Mouse (Mus musculus) cerebellum, adult 18-20 months (tissue): ENCODE results near the gene Ramp3.

ENCODE experiments used
- DNase-seq, 2 experiments: peaks; one replicate each; pipeline ENCODE4 v3.0.0; 2021

The Ramp3 gene

GRCm38 (mm10) chr11:6674701-6675100 lies 16.4 kb downstream of the Ramp3 start:
- DNase-seq, result no peak

DNA sequence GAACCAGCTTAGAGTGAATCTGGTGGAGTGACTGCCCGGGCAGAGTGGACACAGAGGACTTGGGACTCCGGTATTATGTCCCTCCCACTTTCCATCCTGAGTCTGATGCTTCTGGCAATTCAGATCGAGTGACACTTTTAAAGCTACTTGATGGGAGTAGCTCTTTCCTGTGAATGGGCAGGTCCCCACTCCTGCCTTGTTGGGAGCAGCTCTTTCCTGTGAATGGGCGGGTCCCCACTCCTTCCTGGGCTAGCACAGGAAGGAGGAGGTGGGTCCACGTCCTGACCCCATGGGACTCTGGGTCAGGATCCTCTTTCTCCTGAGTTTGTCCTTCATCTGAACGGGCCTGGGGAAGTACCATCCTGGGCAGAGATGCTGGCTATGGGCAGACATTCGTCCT lies 17.1 kb downstream of the Ramp3 start:
- no peak for DNase-seq

DNA sequence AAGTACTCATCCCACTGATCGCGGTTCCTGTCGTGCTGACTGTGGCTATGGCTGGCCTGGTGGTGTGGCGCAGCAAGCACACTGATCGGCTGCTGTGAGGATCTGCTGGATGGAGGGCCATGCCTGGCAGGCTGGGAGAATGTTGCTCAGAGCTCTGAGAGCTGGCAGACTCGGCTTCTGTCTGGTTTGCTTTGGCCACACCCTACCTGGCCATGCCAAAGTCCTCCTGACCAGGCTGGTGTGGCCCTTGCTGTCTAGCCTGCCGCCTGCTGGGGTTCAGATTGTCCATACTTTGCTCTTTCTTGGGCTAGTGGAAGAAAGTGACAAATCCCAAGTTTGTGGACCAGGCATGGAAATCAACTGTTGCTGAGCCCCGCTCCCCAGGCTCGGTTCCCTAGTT lies 18.3 kb downstream of the Ramp3 start:
- no peak for DNase-seq

DNA sequence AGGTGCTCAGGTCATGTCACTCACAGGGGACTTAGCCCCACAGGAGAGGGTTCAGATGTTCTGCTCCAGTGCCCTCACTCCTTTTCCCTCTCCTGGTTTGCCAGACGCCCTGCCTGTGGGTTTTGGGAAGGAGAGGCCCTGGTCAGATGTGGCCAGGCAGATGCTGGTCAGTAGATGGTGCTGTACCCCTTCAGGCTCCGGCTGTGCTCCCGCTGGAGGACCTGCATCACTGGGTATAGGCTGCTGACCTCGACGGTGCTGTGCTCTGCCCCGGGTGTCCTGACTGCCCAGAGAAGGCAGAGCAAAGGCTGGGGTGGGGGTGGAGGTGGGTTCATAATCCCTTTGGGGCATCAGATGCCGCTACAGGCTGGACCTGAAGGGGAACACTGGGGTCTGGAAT lies 19.2 kb downstream of the Ramp3 start:
- peak; percentile 25 to 35 for DNase-seq

DNA sequence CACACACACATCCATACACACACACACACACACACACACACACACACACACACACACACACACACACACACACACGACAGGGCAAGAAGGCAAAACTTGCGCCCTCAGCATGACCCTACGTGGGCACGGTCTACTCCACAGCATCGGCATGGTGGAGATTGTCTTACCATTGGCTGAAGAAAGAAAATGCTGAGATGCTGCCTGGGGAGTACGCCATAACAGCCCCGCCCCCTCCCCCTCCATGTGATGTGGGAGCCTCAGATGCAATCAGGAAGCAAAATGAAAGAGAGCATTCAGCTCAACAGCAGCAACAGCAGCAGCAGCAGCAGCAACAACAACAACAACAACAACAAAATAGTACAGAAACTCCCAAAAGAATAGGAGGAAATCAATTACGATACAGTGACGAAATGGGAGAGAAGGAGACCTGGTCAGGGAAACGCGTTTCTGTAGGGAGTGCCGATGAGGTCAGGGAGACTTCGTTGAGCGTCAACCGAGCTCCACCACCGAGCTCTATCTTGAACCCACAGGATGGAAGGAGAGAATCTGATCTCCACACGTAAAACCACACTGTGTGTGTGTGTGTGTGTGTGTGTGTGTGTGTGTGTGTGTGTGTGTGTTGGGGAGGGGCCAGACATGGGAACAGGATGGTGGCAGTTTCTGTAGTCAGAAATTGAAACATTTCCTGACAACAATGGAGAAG lies 21.5 kb downstream of the Ramp3 start:
- DNase-seq, result no peak

GRCm38 (mm10) chr11:6680397-6680818 lies 22.1 kb downstream of the Ramp3 start:
- DNase-seq, result no peak

- no peak for DNase-seq
These were observed 26.4 kb downstream of the Ramp3 start for GRCm38 (mm10) chr11:6684741-6685140.

- DNase-seq, result no peak
These were observed 30.6 kb downstream of the Ramp3 start for GRCm38 (mm10) chr11:6688888-6689287.

DNA sequence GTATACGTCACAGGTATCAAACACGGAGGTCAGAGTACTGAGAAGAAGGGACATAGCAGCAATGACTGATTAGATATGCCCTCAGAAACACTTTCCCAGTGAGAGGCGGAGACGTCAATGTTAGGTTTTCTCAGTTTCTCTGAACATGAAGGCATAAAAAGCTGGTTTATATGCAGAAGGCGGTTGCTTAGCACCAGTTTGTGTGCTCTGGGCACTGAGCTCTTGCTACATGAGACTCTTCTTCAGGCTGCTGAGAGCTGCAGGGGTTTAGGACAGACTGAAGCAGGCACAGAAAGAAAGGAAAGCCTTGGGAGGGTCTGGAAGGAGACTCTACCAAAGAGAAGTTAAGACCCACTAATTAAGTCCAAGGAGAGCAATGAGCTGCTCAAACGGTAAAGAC lies 34.0 kb downstream of the Ramp3 start:
- DNase-seq, result no peak

GRCm38 (mm10) chr11:6694114-6694513 lies 35.8 kb downstream of the Ramp3 start:
- DNase-seq, result no peak

DNA sequence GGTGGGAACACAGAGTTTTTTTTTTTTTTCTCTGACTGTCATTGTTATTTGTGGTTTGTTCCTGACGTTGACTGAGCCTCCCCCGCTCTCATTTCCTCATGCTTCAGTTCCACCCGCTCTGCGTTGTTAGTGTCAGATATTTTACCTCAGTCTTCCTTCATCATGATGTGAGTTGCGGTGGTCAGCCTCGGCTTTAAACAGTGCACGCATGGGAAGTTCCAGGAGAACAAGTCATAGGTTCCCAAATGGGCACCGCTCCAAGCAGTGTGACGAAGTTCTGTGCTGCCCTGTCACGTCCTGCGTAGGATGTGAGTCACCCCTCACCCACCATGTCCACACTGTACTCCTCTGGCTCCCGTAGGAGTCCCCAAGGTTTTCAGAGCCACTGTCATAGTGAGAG lies 36.9 kb downstream of the Ramp3 start:
- no peak for DNase-seq

DNA sequence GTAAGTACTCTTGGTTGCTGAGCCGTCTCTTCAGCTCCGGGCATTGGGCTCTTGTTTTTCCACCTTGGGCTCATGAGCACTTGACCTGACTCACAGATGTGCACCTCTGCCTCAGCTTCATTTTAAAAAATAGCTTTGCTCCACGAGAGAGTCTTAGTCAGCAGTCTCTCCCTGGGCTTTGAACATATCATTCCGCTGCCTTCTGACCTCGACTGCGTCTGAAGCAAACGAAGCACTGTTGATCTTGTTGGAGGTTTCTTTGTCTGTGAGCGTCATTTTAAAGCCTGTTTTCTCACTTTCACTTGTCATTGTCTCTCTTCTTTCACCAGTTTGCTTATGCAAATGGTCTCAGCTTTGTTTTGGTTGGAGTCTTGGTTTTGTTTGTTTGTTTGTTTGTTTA lies 38.2 kb downstream of the Ramp3 start:
- DNase-seq, result no peak

DNA sequence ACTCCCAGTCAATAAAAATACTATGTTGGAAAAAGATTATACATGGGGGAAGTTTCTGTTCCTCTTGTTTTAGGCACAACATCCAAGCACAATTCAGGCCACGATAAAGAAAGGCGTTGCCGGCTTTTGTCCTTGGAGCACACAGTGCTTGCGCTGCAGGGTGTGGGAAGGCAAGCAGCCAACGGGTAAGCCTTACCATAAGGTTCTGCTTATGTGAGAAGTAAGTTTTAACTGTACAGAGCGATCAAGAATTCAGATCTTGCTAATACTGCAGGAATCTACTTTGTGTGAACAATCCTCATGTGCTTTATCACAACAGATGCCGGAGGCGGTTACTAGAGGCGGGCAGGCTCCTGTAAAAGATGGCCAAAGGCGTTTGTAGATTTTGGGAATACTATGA lies 39.4 kb downstream of the Ramp3 start:
- no peak for DNase-seq

- DNase-seq, result no peak
These were observed 40.0 kb downstream of the Ramp3 start for GRCm38 (mm10) chr11:6698281-6698680.

DNA sequence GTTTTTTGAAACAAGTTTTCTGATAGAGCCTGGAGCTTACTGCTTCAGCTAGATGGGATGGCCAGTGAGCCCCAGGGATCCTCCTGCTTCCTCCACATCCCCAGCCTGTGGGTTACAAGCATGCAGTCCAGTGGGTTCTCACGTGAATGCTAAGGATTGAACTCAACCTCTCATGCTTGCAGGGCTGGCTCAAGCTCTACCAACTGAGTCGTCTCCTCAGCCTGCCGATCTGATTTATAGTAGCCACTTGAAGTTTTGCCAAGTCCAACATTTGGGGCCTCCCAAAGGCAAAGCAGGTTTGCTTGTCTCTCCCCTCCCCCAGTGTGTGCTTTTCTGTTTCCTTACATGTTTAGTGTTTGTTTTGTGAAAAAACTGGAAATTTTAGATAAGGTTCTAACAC lies 43.9 kb downstream of the Ramp3 start:
- no peak for DNase-seq

DNA sequence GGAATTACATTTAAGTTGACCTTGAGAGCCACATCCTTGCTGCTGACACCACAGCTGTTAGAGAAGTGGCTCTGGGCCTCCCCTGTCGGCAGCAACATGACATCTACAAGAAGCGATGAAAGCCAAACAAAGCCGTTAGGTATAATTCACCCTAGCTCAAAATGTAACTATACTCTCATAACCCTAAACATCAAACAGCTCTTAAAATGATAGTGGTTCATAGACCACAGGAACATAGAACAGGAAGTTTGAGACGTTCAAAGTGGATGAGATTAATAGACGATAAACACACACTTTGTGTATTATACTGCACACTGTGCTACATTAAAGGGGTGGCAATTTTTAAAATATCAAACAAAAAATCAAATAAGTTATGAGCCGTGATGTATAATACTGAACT lies 46.5 kb downstream of the Ramp3 start:
- DNase-seq, result no peak

- no peak for DNase-seq
These were observed 47.2 kb downstream of the Ramp3 start for GRCm38 (mm10) chr11:6705516-6705915.

GRCm38 (mm10) chr11:6706796-6707195 lies 48.5 kb downstream of the Ramp3 start:
- no peak for DNase-seq

- no peak for DNase-seq
These were observed 50.1 kb downstream of the Ramp3 start for GRCm38 (mm10) chr11:6708437-6708836.

DNA sequence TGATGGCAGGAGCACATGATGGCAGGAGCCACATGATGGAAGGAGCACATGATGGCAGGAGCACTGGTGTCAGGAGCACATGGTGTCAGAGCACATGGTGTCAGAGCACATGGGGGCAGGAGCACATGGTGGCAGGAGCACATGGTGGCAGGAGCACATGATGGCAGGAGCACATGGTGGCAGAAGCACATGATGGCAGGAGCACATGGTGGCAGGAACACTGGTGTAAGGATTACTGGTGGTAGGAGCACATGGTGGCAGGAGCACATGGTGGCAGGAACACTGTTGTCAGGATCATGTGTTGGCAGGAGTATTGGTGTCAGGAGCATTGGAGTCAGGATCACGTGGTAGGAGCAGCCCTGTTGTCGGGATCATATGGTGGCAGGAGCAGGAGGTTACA lies 52.1 kb downstream of the Ramp3 start:
- no peak for DNase-seq

DNA sequence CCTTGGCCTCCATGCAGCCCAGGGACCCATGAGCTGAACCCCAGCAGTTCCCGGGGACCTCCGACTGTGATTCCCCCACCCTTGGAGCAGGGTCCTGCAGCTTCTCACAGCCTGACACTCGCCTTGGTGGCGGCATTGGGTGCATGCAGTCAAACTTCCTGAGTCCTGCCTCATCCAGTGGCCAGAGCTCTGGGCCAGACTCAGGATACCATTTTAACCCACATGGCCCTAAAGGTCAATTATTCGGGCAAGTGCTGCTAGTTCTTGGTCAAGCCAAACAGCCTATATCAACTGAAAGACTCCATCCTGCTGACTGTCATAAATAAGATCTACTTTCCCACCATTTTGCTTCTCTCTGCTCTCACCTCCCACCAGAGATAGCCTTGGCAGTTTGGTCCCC lies 62.4 kb downstream of the Ramp3 start:
- DNase-seq, result no peak

- DNase-seq, result no peak
These were observed 68.6 kb downstream of the Ramp3 start for GRCm38 (mm10) chr11:6726921-6727320.
